Mouse (Mus musculus): ENCODE results near the gene Camk1d.

DNA sequence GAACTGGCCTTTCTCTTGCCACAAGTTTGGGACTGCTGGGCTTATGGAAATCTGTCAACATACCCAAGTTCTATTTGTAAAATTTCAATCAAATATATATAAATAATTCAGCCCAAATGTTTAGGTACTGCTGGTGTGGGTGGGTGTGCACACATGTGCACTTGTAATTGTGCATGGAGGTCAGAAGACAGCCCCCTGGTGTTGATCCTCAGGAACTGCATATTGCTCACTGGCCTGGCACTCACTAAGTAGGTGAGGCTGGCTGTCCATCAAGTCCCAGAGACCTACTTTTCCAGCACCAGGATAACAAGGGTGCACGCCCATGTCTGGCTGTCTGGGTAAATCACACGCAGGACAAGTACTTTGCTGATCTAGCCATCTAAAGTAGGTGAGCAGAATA, 283.0 kb downstream of the Camk1d start:
- TF ChIP-seq POLR2A (IDR thresholded peaks at IDR 0.05; ENCODE audit: insufficient read depth, low read depth, low read length) (no peak), CTCF (IDR thresholded peaks at IDR 0.05; ENCODE audit: insufficient read depth, low read depth, low read length) (no peak)
